Comparison of ENCODE assay signal across 10 mouse cellular contexts in the genomic region with DNA sequence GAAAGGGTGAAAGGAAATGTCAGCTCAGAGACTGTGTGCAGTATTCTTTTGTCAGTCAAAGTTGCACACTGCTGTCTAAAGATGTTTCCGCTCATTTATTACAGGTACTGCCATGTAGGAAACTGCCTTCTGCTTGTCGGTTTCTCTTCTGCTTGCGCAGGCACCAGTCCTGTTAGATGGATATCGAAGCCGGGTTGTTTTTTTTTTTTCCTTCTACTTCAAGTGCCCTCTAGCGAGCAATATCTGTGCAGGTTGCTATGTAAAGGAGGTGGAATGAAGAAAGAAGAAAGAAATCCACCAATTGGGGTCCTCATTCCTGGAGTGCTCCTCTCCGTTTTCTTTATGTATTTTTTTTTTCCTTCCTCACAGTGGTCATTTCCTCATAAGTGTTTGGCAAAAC. TPM values are rescaled to one million over a fixed set of nuclear protein-coding genes. Genes with fewer than 3 reads are reported as not detected.
DNase-seq lines count a peak whose midpoint lies in the region; ATAC-seq and TF ChIP-seq lines count a peak whose summit lies in the region.
"Had no signal": no experiment of that assay in that cellular context is flagged by ENCODE, and none has a peak within 500 bp of the region (broad histone marks: within the 10 kb centered on the region; RNA-seq: fewer than 3 reads in every experiment).

No protein-coding gene starts in this region.

- peaks cover 6% of the 10 kb centered on the region; the same call in 1 of the 2 replicates for H3K4me1 ChIP-seq in heart, embryonic 13.5 days
- no peaks in the 10 kb centered on the region for H3K4me1 ChIP-seq in forebrain, postnatal 0 days (ENCODE audit: insufficient read depth)
- H3K4me1 ChIP-seq in stomach, postnatal 0 days (replicated peaks; ENCODE audit: control insufficient read depth, insufficient read depth): no peaks in the 10 kb centered on the region
- H3K4me1 ChIP-seq: liver, embryonic 13.5 days had no signal

- DNase-seq in heart, adult 11 months: no peak
- peak; percentile 24 for DNase-seq in right cerebral cortex, adult 18-20 months
- no peak for DNase-seq in right cerebral cortex, postnatal 25 days
- peak; percentile 79 for DNase-seq in forebrain, postnatal 0 days
- DNase-seq in stomach, postnatal 0 days (ENCODE audit: low spot score): no peak
- DNase-seq in thymus, adult 18-20 months: no peak
- DNase-seq in ovary, postnatal 36 days (ENCODE audit: low spot score): no peak
- DNase-seq: liver, embryonic 13.5 days had no signal

- no peak for TF ChIP-seq EP300 in stomach, postnatal 0 days (optimal IDR thresholded peaks at IDR 0.05)

- no peaks in the 10 kb centered on the region for H3K9me3 ChIP-seq in heart, embryonic 13.5 days
- H3K9me3 ChIP-seq in forebrain, postnatal 0 days (ENCODE audit: low read length): no peaks in the 10 kb centered on the region
- no peaks in the 10 kb centered on the region for H3K9me3 ChIP-seq in stomach, postnatal 0 days (ENCODE audit: control insufficient read depth, low read length)
- H3K9me3 ChIP-seq: liver, embryonic 13.5 days had no signal

- no peak for ATAC-seq in heart, embryonic 13.5 days (ENCODE audit: extremely low read depth, insufficient number of reproducible peaks, low FRiP score, low TSS enrichment)
- ATAC-seq in forebrain, postnatal 0 days: peak; percentile 34; the same call in 1 of the 2 replicates
- ATAC-seq in stomach, postnatal 0 days (ENCODE audit: low FRiP score, low TSS enrichment): no peak
- ATAC-seq: CD4-positive, CD25-positive, alpha-beta regulatory T cell, adult 4 months had no signal

- H3K27ac ChIP-seq in heart, embryonic 13.5 days (replicated peaks): no peak overlapping the region
- 0 out of 2 replicates have a peak overlapping the region, but pooled peaks have one; percentile 23 for H3K27ac ChIP-seq in forebrain, postnatal 0 days (ENCODE audit: low read depth, low read length)
- no peak overlapping the region for H3K27ac ChIP-seq in stomach, postnatal 0 days (replicated peaks)
- H3K27ac ChIP-seq: liver, embryonic 13.5 days had no signal

- 0 out of 2 replicates have a peak overlapping the region, but pooled peaks have one; percentile 8 for H3K9ac ChIP-seq in heart, embryonic 13.5 days
- peak overlapping the region; percentile 7; the same call in 1 of the 2 replicates for H3K9ac ChIP-seq in forebrain, postnatal 0 days
- no peak overlapping the region for H3K9ac ChIP-seq in stomach, postnatal 0 days (ENCODE audit: low read length)
- H3K9ac ChIP-seq: liver, embryonic 13.5 days had no signal

- peaks cover 35% of the 10 kb centered on the region for H3K27me3 ChIP-seq in heart, embryonic 13.5 days (replicated peaks)
- no peaks in the 10 kb centered on the region for H3K27me3 ChIP-seq in forebrain, postnatal 0 days (ENCODE audit: insufficient read depth, low read length)
- H3K27me3 ChIP-seq in stomach, postnatal 0 days (ENCODE audit: control insufficient read depth, insufficient read depth, low read length): no peaks in the 10 kb centered on the region

- no peaks in the 10 kb centered on the region for H3K36me3 ChIP-seq in heart, embryonic 13.5 days
- H3K36me3 ChIP-seq in forebrain, postnatal 0 days (ENCODE audit: insufficient read depth): no peaks in the 10 kb centered on the region
- H3K36me3 ChIP-seq in stomach, postnatal 0 days (ENCODE audit: control insufficient read depth, insufficient read depth, low read length): no peaks in the 10 kb centered on the region
- H3K36me3 ChIP-seq: liver, embryonic 13.5 days had no signal

- peak overlapping the region; percentile 60 for H3K4me2 ChIP-seq in heart, embryonic 13.5 days
- H3K4me2 ChIP-seq in forebrain, postnatal 0 days (ENCODE audit: low read depth): peak overlapping the region; percentile 45
- H3K4me2 ChIP-seq in stomach, postnatal 0 days (replicated peaks; ENCODE audit: low read depth): 0 out of 2 replicates have a peak overlapping the region, but pooled peaks have one; percentile 5
- H3K4me2 ChIP-seq: liver, embryonic 13.5 days had no signal

- H3K4me3 ChIP-seq in heart, embryonic 13.5 days: peak overlapping the region; percentile 26; the same call in 1 of the 2 replicates
- peak overlapping the region; percentile 21 for H3K4me3 ChIP-seq in forebrain, postnatal 0 days (ENCODE audit: low read depth, low read length)
- H3K4me3 ChIP-seq in stomach, postnatal 0 days (ENCODE audit: low read depth, low read length): no peak overlapping the region
- H3K4me3 ChIP-seq: liver, embryonic 13.5 days had no signal

- peak; percentile 68 for TF ChIP-seq CTCF in forebrain, postnatal 0 days (IDR thresholded peaks at IDR 0.05; ENCODE audit: low read depth)
- TF ChIP-seq CTCF in stomach, postnatal 0 days (IDR thresholded peaks at IDR 0.05; ENCODE audit: low read depth): peak; percentile 52

- WGBS in heart, embryonic 13.5 days: 25% methylated on average over 7 of the region's 7 CpGs
- WGBS in forebrain, postnatal 0 days: 5% methylated on average over 7 of the region's 7 CpGs
- WGBS in stomach, postnatal 0 days: 31% methylated on average over 7 of the region's 7 CpGs

RNA-seq across cellular contexts. Expression of gene Cdh8, which starts 5.2 kb away (rescaled TPM):
- polyA plus RNA-seq in heart, embryonic 13.5 days (2015; fragmentation: Nextera tagmentation; extraction: Ambion mirVana): 1.3 and 1.6 TPM in 2 replicates
- total RNA-seq in forebrain, postnatal 0 days (2014; rRNA removed): 111 and 115 TPM in 2 replicates
- 40.1 and 63.1 TPM in 2 replicates for polyA plus RNA-seq in forebrain, postnatal 0 days (2015; fragmentation: Nextera tagmentation; extraction: Ambion mirVana)
- polyA plus RNA-seq in stomach, postnatal 0 days (2015; fragmentation: Nextera tagmentation; extraction: Ambion mirVana): 0.16 and 0.24 TPM in 2 replicates
- polyA plus RNA-seq: CD4-positive, CD25-positive, alpha-beta regulatory T cell, adult 4 months had no signal

Comparison
In these comparisons a context has a peak if more than half of its experiments do, and no peak if none do; other contexts are left out.
1. DNase-seq: peak in right cerebral cortex, adult 18-20 months (single experiment) and forebrain, postnatal 0 days (single experiment); none in heart, adult 11 months (single experiment), right cerebral cortex, postnatal 25 days (single experiment), stomach, postnatal 0 days (single experiment), thymus, adult 18-20 months (0 of 2) and ovary, postnatal 36 days (single experiment).
2. H3K4me2 ChIP-seq: peak in every context shown above with its lines; median percentile 60 in heart, embryonic 13.5 days; 45 in forebrain, postnatal 0 days; 5 in stomach, postnatal 0 days.
3. RNA of gene Cdh8, which starts 5.2 kb away (polyA plus RNA-seq): 40.1 to 63.1 TPM in forebrain, postnatal 0 days; 1.3 to 1.6 TPM in heart, embryonic 13.5 days and 0.16 to 0.24 TPM in stomach, postnatal 0 days; every median in the first group is over 10 times any median in the second.